Mouse (Mus musculus) neural tube, embryonic 11.5 days (tissue): ENCODE results near the gene Ptov1. TPM values are rescaled to one million over a fixed set of nuclear protein-coding genes. Genes with fewer than 3 reads are reported as not detected.
A peak's percentile ranks its signal among the peaks of the same experiment; 100 is the strongest.

ENCODE experiments used
- ATAC-seq: fragments of 200-750 bp; cut with Nextera tagmentation; 2 replicates; pipeline ENCODE4 v1.8.0; 2017; ENCODE audit warnings: moderate number of reproducible peaks, mild to moderate bottlenecking, moderate TSS enrichment, moderate library complexity; ENCODE audit not compliant: insufficient read depth, low FRiP score, low TSS enrichment
- DNase-seq: peaks from one replicate; pipeline ENCODE4 v3.0.0-alpha.2; 2015; ENCODE audit warnings: low spot score
- H3K27ac ChIP-seq: fragments of 300-500 bp; sonication (generic); 2 replicates; pipeline ENCODE4 v1.5.1; 2014; ENCODE audit warnings: low read depth, mild to moderate bottlenecking, low read length
- H3K27me3 ChIP-seq: fragments of 300-500 bp; sonication (generic); 2 replicates; pipeline ENCODE4 v1.6.1; 2014; ENCODE audit warnings: mild to moderate bottlenecking, low read length, mixed read lengths; ENCODE audit not compliant: control insufficient read depth, insufficient read depth
- H3K36me3 ChIP-seq: fragments of 300-500 bp; sonication (generic); 2 replicates; pipeline ENCODE4 v1.6.1; 2014; ENCODE audit warnings: mild to moderate bottlenecking, low read length, moderate library complexity, mixed read lengths; ENCODE audit not compliant: control insufficient read depth, insufficient read depth
- H3K4me1 ChIP-seq: fragments of 300-500 bp; sonication (generic); 2 replicates; pipeline ENCODE4 v1.6.1; 2014; ENCODE audit warnings: low read length, mixed read lengths; ENCODE audit not compliant: control insufficient read depth, insufficient read depth
- H3K4me2 ChIP-seq: fragments of 300-500 bp; sonication (generic); 2 replicates; pipeline ENCODE4 v1.6.1; 2014; ENCODE audit warnings: low read depth, mild to moderate bottlenecking, moderate library complexity
- H3K4me3 ChIP-seq: fragments of 300-500 bp; sonication (generic); 2 replicates; pipeline ENCODE4 v1.5.1; 2014; ENCODE audit warnings: low read depth, low read length
- H3K9ac ChIP-seq: fragments of 300-500 bp; sonication (generic); 2 replicates; pipeline ENCODE4 v1.6.1; 2014; ENCODE audit warnings: mild to moderate bottlenecking, low read length
- H3K9me3 ChIP-seq: fragments of 300-500 bp; sonication (generic); 2 replicates; pipeline ENCODE4 v1.6.1; 2016; ENCODE audit warnings: low read length; ENCODE audit not compliant: control insufficient read depth
- WGBS: fragments of 180-500 bp; shearing (Covaris S2); extraction: QIAGEN DNeasy Blood & Tissue Kit; methylation state at CpG from one replicate; pipeline ENCODE4 v1.1.7; 2014; 5-methylcytosine and 5-hydroxymethylcytosine counted together
- polyA plus RNA-seq: library from polyadenylated mRNA; unstranded; fragments of >200 nt; fragmentation: Nextera tagmentation; extraction: Ambion mirVana; gene quantifications from 2 replicates; pipeline ENCODE4 v1.2.1, GENCODE M21; 2014

Ptov1 gene
- polyA plus RNA-seq, 1 experiment from 2014 or later = 419 TPM

- DNase-seq = no peak
- Histone ChIP-seq H3K36me3 (peaks cover 24% of the 10 kb centered on the region), H3K4me2 (peak overlapping the region; percentile 83), H3K4me1 (peaks cover 28% of the 10 kb centered on the region), H3K27ac (0 out of 2 replicates have a peak overlapping the region, but pooled peaks have one; percentile 10), H3K4me3 (peak overlapping the region; percentile 99), H3K9me3 (no peaks in the 10 kb centered on the region), H3K9ac (no peak overlapping the region), H3K27me3 (no peaks in the 10 kb centered on the region)
- ATAC-seq = no peak
- 79% methylated on average over 19 of the region's 19 CpGs for whole genome bisulfite sequencing
These were observed 2.4 kb downstream of the Ptov1 start for GRCm38 (mm10) chr7:44867010-44867702.

- no peak overlapping the region for H3K4me3 ChIP-seq
- no peak overlapping the region; the same call in 1 of the 2 replicates for H3K9ac ChIP-seq
- H3K9me3 ChIP-seq = no peaks in the 10 kb centered on the region
- H3K27ac ChIP-seq = no peak overlapping the region
- H3K4me1 ChIP-seq = peaks cover 28% of the 10 kb centered on the region
- DNase-seq (no peak), ATAC-seq (no peak)
- no peak overlapping the region for H3K4me2 ChIP-seq
- no peaks in the 10 kb centered on the region for H3K27me3 ChIP-seq
- peaks cover 28% of the 10 kb centered on the region for H3K36me3 ChIP-seq
- 69% methylated on average over 15 of the region's 15 CpGs for WGBS
These were observed 3.1 kb downstream of the Ptov1 start for GRCm38 (mm10) chr7:44866276-44867009.

GRCm38 (mm10) chr7:44864595-44865542 lies 4.7 kb downstream of the Ptov1 start:
- no peak overlapping the region for H3K27ac ChIP-seq
- no peak overlapping the region for H3K4me2 ChIP-seq
- no peak overlapping the region for H3K9ac ChIP-seq
- 91% methylated on average over 24 of the region's 24 CpGs for WGBS
- H3K27me3 ChIP-seq = no peaks in the 10 kb centered on the region
- H3K4me1 ChIP-seq = peaks cover 24% of the 10 kb centered on the region
- no peak overlapping the region for H3K4me3 ChIP-seq
- no peak for DNase-seq
- H3K36me3 ChIP-seq = peaks cover 28% of the 10 kb centered on the region
- ATAC-seq = no peak
- no peaks in the 10 kb centered on the region for H3K9me3 ChIP-seq

GRCm38 (mm10) chr7:44863982-44864494 lies 5.5 kb downstream of the Ptov1 start:
- H3K27me3 ChIP-seq = no peaks in the 10 kb centered on the region
- no peak for DNase-seq
- no peaks in the 10 kb centered on the region for H3K9me3 ChIP-seq
- no peak overlapping the region for H3K9ac ChIP-seq
- H3K4me2 ChIP-seq = no peak overlapping the region
- H3K36me3 ChIP-seq = peaks cover 28% of the 10 kb centered on the region
- peaks cover 24% of the 10 kb centered on the region for H3K4me1 ChIP-seq
- 88% methylated on average over 11 of the region's 11 CpGs for WGBS
- no peak for ATAC-seq
- H3K27ac ChIP-seq = no peak overlapping the region
- H3K4me3 ChIP-seq = no peak overlapping the region

- no peak overlapping the region for H3K27ac ChIP-seq
- DNase-seq (no peak), ATAC-seq (no peak)
- no peaks in the 10 kb centered on the region for H3K9me3 ChIP-seq
- WGBS = 88% methylated on average over 14 of the region's 14 CpGs
- H3K9ac ChIP-seq = no peak overlapping the region
- H3K4me2 ChIP-seq = no peak overlapping the region
- peaks cover 24% of the 10 kb centered on the region for H3K4me1 ChIP-seq
- H3K4me3 ChIP-seq = no peak overlapping the region
- H3K36me3 ChIP-seq = peaks cover 28% of the 10 kb centered on the region
- H3K27me3 ChIP-seq = no peaks in the 10 kb centered on the region
These were observed 6.4 kb downstream of the Ptov1 start for GRCm38 (mm10) chr7:44863210-44863609.

- peaks cover 28% of the 10 kb centered on the region for H3K36me3 ChIP-seq
- DNase-seq = no peak
- peaks cover 24% of the 10 kb centered on the region for H3K4me1 ChIP-seq
- no peak overlapping the region for H3K4me3 ChIP-seq
- 94% methylated on average over 8 of the region's 8 CpGs for WGBS
- H3K4me2 ChIP-seq = no peak overlapping the region
- H3K27me3 ChIP-seq = no peaks in the 10 kb centered on the region
- no peaks in the 10 kb centered on the region for H3K9me3 ChIP-seq
- no peak for ATAC-seq
- H3K27ac ChIP-seq = no peak overlapping the region
- no peak overlapping the region; the same call in 1 of the 2 replicates for H3K9ac ChIP-seq
These were observed 7.2 kb downstream of the Ptov1 start for GRCm38 (mm10) chr7:44862434-44862833.

GRCm38 (mm10) chr7:44861429-44861816 lies 8.2 kb downstream of the Ptov1 start:
- Histone ChIP-seq H3K36me3 (peaks cover 28% of the 10 kb centered on the region), H3K9me3 (no peaks in the 10 kb centered on the region), H3K27me3 (no peaks in the 10 kb centered on the region), H3K4me1 (peaks cover 18% of the 10 kb centered on the region), H3K27ac (no peak overlapping the region), H3K4me3 (no peak overlapping the region), H3K9ac (no peak overlapping the region), H3K4me2 (no peak overlapping the region)
- ATAC-seq = no peak
- 84% methylated on average over 14 of the region's 14 CpGs for WGBS
- no peak for DNase-seq
